ENCODE assay signal across 1 mouse cellular context in the genomic region with DNA sequence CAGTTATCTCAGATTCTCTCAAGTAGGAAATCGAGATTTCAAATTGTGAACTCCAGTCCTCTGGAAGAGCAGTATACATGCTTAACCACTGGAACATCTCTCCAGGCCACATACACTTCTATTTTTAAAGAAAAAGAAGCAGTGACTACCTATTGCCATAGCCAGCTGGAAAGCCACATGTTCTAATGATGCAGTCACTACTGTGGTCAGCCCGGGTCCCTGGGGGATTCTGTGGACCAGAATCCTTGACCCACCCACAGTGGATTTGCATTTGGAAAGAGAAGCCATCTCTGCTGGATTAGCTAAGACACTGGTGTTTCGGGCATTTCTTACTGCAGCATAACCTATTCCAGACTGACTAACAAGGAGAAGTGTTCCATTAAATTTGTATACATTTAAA.
A peak's percentile ranks its signal among the peaks of the same experiment; 100 is the strongest.
TF ChIP-seq lines count a peak whose summit lies in the region.

No protein-coding gene starts in this region.

TF ChIP-seq in CH12.LX, 34 proteins besides CTCF, POLR2A, EP300 and RAD21:
- TF ChIP-seq KAT2A (IDR thresholded peaks at IDR 0.05; ENCODE audit: insufficient replicate concordance, low read length) = 0 out of 2 replicates have a peak, but pooled peaks have one; percentile 60
- no peak for TF ChIP-seq ZMIZ1 (IDR thresholded peaks at IDR 0.05; ENCODE audit: low read depth, low read length)
- no peak for TF ChIP-seq USF1 (IDR thresholded peaks at IDR 0.05; ENCODE audit: low read depth, low read length)
- 0 out of 2 replicates have a peak, but pooled peaks have one; percentile 22 for TF ChIP-seq RCOR1 (conservative IDR thresholded peaks at IDR 0.05; ENCODE audit: low read depth, low read length)
- no peak for TF ChIP-seq NRF1 (IDR thresholded peaks at IDR 0.05; ENCODE audit: low read depth, low read length)
- TF ChIP-seq IRF4 (IDR thresholded peaks at IDR 0.05; ENCODE audit: low read depth, low read length) = peak; percentile 55
- no peak for TF ChIP-seq NELFE (IDR thresholded peaks at IDR 0.05; ENCODE audit: low read depth, low read length)
- peak; percentile 80 for TF ChIP-seq TCF12 (IDR thresholded peaks at IDR 0.05; ENCODE audit: low read depth, low read length)
- peak; percentile 74 for TF ChIP-seq MAX (IDR thresholded peaks at IDR 0.05; ENCODE audit: low read length)
- peak; percentile 94 for TF ChIP-seq ETS1 (conservative IDR thresholded peaks at IDR 0.05; ENCODE audit: low read depth, low read length)
- peak; percentile 14; the same call in 1 of the 2 replicates for TF ChIP-seq CHD2 (IDR thresholded peaks at IDR 0.05; ENCODE audit: low read length)
- no peak for TF ChIP-seq UBTF (IDR thresholded peaks at IDR 0.05; ENCODE audit: low read depth, low read length)
- TF ChIP-seq MEF2A (IDR thresholded peaks at IDR 0.05; ENCODE audit: borderline replicate concordance, low read depth, low read length) = peak; percentile 80; the same call in 1 of the 2 replicates
- no peak; the same call in 1 of the 2 replicates for TF ChIP-seq JUND (conservative IDR thresholded peaks at IDR 0.05; ENCODE audit: low read depth, low read length)
- peak; percentile 81 for TF ChIP-seq SIN3A (IDR thresholded peaks at IDR 0.05; ENCODE audit: low read length)
- TF ChIP-seq PAX5 (IDR thresholded peaks at IDR 0.05; ENCODE audit: low read length) = no peak
- TF ChIP-seq JUN (IDR thresholded peaks at IDR 0.05; ENCODE audit: insufficient read depth, low read depth, low read length) = peak; percentile 22; the same call in 1 of the 2 replicates
- no peak for TF ChIP-seq E2F4 (IDR thresholded peaks at IDR 0.05; ENCODE audit: insufficient replicate concordance, low read depth, low read length)
- TF ChIP-seq HCFC1 (IDR thresholded peaks at IDR 0.05; ENCODE audit: low read depth, low read length) = no peak
- 0 out of 2 replicates have a peak, but pooled peaks have one; percentile 43 for TF ChIP-seq MXI1 (IDR thresholded peaks at IDR 0.05; ENCODE audit: low read depth, low read length)
- TF ChIP-seq TBP (conservative IDR thresholded peaks at IDR 0.05; ENCODE audit: low read depth, low read length) = 0 out of 2 replicates have a peak, but pooled peaks have one; percentile 21
- no peak for TF ChIP-seq POLR2AphosphoS2 (IDR thresholded peaks at IDR 0.05; ENCODE audit: low read depth, low read length)
- TF ChIP-seq GABPA (IDR thresholded peaks at IDR 0.05; ENCODE audit: insufficient replicate concordance, low read depth, low read length) = no peak
- no peak for TF ChIP-seq USF2 (conservative IDR thresholded peaks at IDR 0.05; ENCODE audit: low read depth, low read length)
- TF ChIP-seq MYC (IDR thresholded peaks at IDR 0.05; ENCODE audit: low read depth, low read length) = peak; percentile 73
- no peak for TF ChIP-seq ZNF384 (IDR thresholded peaks at IDR 0.05; ENCODE audit: low read depth, low read length)
- TF ChIP-seq BHLHE40 (IDR thresholded peaks at IDR 0.05; ENCODE audit: low read depth, low read length) = peak; percentile 71; the same call in 1 of the 2 replicates
- no peak for TF ChIP-seq MAZ (IDR thresholded peaks at IDR 0.05; ENCODE audit: low read depth, low read length)
- TF ChIP-seq ZC3H11A (IDR thresholded peaks at IDR 0.05; ENCODE audit: low read depth, low read length) = no peak
- TF ChIP-seq SMC3 (IDR thresholded peaks at IDR 0.05; ENCODE audit: low read depth, low read length) = no peak
- no peak for TF ChIP-seq ELF1 (IDR thresholded peaks at IDR 0.05; ENCODE audit: low read depth, low read length)
- TF ChIP-seq MAFK (IDR thresholded peaks at IDR 0.05; ENCODE audit: insufficient replicate concordance, low read length) = peak; percentile 65; the same call in 1 of the 2 replicates
- no peak for TF ChIP-seq ZKSCAN1 (IDR thresholded peaks at IDR 0.05; ENCODE audit: borderline replicate concordance, low read depth, low read length)
- no peak; the same call in 1 of the 2 replicates for TF ChIP-seq CHD1 (IDR thresholded peaks at IDR 0.05; ENCODE audit: low read depth, low read length)
